Mouse (Mus musculus): ENCODE measurements around the gene Fam107b. TPM values are rescaled to one million over a fixed set of nuclear protein-coding genes. Genes with fewer than 3 reads are reported as not detected.
A peak's percentile ranks its signal among the peaks of the same experiment; 100 is the strongest.
"Not testable (repeated sequence)": the region's sequence is repeated elsewhere in the genome, so short reads cannot be mapped to it uniquely, and the experiment has no call there.

The Fam107b gene
- polyA plus RNA-seq, 1 experiment = 39.0 TPM

DNA sequence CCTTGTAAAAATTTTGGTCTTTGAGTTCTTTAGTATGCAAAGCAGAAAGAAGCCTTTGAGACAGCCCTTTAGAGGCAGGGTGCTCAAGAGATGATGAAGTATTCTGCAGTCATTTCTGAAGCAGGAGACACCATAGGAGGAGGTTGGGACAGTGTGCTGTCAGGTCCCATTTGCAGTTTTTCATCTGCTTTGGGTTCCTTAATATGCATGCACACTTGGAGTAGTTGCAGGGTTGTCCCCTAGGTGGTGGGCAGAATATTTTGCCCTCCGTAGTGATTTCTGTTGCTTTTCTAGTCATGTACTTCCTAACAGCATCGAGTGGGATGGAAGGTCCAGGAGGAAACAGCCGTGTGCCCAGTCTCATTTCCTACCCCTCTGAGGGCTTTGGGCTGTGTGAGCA is 145.1 kb downstream of the Fam107b start:
- Histone ChIP-seq H3K4me1 (ENCODE audit: control insufficient read depth, insufficient read depth, low read length) (peaks cover 37% of the 10 kb centered on the region), H3K27ac (ENCODE audit: insufficient read depth, low read depth, low read length) (no peak overlapping the region), H3K4me3 (ENCODE audit: insufficient read depth, low read length) (no peak overlapping the region)
- TF ChIP-seq CTCF (IDR thresholded peaks at IDR 0.05; ENCODE audit: low read depth, low read length) (no peak), POLR2A (IDR thresholded peaks at IDR 0.05; ENCODE audit: borderline replicate concordance, low read depth, low read length) (no peak)

DNA sequence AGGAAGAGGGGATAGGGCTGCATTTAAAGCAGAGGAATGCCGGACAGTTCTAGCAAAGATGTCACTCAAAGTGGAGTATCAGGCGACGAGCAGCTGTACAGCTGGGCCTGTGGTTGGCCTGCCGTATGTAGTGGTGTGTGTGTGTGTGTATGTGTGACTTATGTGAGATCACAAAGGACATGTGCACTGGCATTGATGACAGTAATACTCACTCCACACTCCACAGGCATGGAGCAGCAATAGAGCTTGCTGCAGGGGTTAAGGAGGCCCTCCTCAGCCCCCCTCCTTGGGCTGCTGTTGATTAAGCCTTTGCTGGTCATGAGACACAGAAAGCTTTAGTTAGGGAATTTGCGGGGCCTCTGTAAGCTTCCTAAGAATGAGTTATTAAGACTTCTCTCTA is 147.0 kb downstream of the Fam107b start:
- Histone ChIP-seq H3K4me3 (ENCODE audit: insufficient read depth, low read length) (no peak overlapping the region), H3K27ac (ENCODE audit: insufficient read depth, low read depth, low read length) (no peak overlapping the region), H3K4me1 (ENCODE audit: control insufficient read depth, insufficient read depth, low read length) (peaks cover 44% of the 10 kb centered on the region)
- TF ChIP-seq POLR2A (IDR thresholded peaks at IDR 0.05; ENCODE audit: borderline replicate concordance, low read depth, low read length) (no peak), CTCF (IDR thresholded peaks at IDR 0.05; ENCODE audit: low read depth, low read length) (no peak)

DNA sequence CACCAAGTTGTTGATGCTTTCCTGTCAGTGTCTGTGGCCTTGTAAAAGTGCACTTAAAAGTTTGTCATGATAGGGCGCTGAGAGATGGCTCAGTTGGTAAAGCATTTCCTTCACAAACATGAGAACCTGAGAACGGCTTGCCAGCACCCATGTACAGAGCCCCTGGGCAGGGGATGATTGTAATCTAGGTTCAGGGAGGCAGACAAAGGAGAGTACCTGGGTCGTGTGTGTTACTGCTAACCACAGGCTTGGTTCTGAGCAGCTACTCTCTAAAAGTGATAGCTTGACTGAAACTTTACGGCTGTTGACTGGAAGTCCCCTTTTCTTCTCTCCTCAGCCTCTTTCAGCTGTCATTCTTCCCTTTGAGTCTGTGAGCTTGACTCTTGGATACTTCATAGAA is 147.6 kb downstream of the Fam107b start:
- H3K4me3 ChIP-seq (ENCODE audit: insufficient read depth, low read length) = no peak overlapping the region
- no peak overlapping the region for H3K27ac ChIP-seq (ENCODE audit: insufficient read depth, low read depth, low read length)
- H3K4me1 ChIP-seq (ENCODE audit: control insufficient read depth, insufficient read depth, low read length) = peaks cover 39% of the 10 kb centered on the region
- TF ChIP-seq CTCF (IDR thresholded peaks at IDR 0.05; ENCODE audit: low read depth, low read length) = no peak
- TF ChIP-seq POLR2A (IDR thresholded peaks at IDR 0.05; ENCODE audit: borderline replicate concordance, low read depth, low read length) = no peak

DNA sequence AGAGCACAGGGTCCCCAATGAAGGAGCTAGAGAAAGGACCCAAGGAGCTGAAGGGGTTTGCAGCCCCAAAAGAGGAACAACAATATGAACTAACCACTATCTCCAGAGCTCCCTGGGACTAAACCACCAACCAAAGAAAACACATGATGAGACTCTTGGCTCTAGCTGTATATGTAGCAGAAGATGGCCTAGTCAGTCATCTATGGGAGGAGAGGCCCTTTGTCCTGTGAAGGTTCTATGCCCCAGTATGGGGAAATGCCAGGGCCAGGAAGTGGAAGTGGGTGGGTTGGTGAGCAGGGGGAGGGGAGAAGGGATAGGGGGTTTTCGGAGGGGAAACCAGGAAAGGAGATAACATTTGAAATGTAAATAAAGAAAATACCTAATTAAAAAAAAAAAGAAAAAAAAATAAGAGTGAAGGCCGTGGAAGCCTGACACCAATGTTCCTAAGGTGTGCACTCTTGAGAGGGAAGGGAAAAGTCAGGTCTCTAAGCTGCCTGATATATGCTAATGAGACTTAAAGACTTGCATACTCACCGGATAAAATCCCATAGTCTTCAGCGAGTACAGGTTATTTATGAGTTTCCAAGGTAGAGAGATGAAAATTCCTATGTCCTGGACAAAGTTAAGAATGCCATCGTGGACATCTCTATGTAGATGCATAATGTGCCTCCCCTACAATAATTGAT is 149.3 kb downstream of the Fam107b start:
- H3K27ac ChIP-seq (ENCODE audit: insufficient read depth, low read depth, low read length); H3K4me3 ChIP-seq (ENCODE audit: insufficient read depth, low read length): not testable (repeated sequence)
- H3K4me1 ChIP-seq (ENCODE audit: control insufficient read depth, insufficient read depth, low read length) = peaks cover 43% of the 10 kb centered on the region

DNA sequence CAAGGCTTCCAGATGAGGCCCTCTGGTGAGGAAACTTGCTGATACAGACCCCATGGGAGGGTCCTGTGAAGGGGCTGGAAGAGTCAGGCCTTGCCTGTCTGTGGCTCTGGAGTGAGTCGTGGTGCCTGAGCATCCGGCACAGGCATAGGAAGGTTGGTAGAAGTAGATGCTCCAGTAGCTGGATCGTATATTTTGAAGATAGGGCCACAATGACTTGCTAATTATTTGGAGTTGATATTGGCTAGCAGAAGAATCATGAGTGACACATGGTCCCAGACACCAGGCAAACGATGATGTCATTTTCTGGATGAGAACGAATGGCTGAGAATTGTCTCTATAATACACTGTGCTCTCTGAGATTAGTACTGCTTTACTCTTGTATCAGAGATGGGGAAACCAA is 150.8 kb downstream of the Fam107b start:
- TF ChIP-seq CTCF (IDR thresholded peaks at IDR 0.05; ENCODE audit: low read depth, low read length) (no peak), POLR2A (IDR thresholded peaks at IDR 0.05; ENCODE audit: borderline replicate concordance, low read depth, low read length) (no peak)

DNA sequence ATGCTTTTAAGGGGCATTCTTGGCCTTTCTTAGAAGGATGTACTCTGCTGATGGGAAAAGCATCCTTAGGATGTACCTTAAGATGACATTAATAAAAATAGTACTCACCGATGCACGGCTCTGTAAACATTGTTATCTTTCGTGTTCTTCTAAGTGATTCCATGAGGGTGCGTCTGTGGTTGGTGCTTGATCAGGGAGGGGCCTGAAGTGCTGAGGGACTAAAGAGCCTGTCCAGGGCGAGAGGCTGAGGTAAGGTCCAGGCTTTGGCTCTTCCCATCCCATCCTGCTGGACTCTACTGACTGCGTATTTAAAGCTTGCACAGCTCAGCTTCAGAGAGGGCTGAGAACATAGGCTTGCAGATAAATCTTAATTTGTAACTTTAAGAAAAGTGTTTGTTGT is 151.7 kb downstream of the Fam107b start:
- peaks cover 44% of the 10 kb centered on the region for H3K4me1 ChIP-seq (ENCODE audit: control insufficient read depth, insufficient read depth, low read length)
- no peak for TF ChIP-seq CTCF (IDR thresholded peaks at IDR 0.05; ENCODE audit: low read depth, low read length)
- no peak overlapping the region for H3K4me3 ChIP-seq (ENCODE audit: insufficient read depth, low read length)
- H3K27ac ChIP-seq (ENCODE audit: insufficient read depth, low read depth, low read length) = no peak overlapping the region

More for the DNA sequence above, 150.8 kb downstream of the Fam107b start:
- Histone ChIP-seq H3K4me1 (ENCODE audit: control insufficient read depth, insufficient read depth, low read length) (peaks cover 45% of the 10 kb centered on the region), H3K27ac (ENCODE audit: insufficient read depth, low read depth, low read length) (no peak overlapping the region), H3K4me3 (ENCODE audit: insufficient read depth, low read length) (no peak overlapping the region)

DNA sequence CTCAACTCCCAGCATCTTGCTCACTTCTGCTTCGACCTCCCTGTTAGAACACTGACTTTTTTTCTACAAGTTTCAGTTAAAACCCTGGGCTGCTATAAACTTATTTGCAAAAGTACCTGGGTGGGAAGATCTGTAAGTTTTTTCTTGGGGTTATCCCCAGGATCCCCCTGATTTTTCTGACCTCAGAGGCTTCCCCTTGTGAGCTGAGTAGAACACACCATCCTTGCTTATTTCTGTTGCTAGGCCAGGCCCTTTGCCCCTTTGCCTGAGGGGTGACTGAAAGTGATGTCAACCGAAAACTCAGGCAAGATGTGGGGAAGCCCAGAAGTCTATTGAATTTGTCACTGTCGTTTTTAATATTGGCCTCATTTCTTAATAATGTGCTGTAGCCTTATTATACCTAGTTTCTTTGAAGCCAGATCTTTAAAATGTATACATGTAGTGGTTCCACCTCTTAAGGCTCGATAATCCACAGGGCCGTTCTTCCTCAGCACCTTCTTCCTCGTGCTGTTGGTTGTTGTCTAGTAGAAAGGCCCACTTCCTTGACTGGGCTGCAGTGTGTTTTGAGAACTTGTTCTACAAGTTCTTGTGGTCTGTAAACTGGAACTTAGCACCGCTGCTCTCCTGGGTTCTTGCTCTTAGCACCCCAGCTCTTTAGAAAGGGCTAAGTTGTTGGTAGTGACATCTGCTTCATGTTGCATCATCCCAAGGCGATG is 153.3 kb downstream of the Fam107b start:
- Histone ChIP-seq H3K27ac (ENCODE audit: insufficient read depth, low read depth, low read length) (no peak overlapping the region), H3K4me3 (ENCODE audit: insufficient read depth, low read length) (no peak overlapping the region), H3K4me1 (ENCODE audit: control insufficient read depth, insufficient read depth, low read length) (peaks cover 54% of the 10 kb centered on the region)
- TF ChIP-seq CTCF (IDR thresholded peaks at IDR 0.05; ENCODE audit: low read depth, low read length) (no peak), POLR2A (IDR thresholded peaks at IDR 0.05; ENCODE audit: borderline replicate concordance, low read depth, low read length) (no peak)

DNA sequence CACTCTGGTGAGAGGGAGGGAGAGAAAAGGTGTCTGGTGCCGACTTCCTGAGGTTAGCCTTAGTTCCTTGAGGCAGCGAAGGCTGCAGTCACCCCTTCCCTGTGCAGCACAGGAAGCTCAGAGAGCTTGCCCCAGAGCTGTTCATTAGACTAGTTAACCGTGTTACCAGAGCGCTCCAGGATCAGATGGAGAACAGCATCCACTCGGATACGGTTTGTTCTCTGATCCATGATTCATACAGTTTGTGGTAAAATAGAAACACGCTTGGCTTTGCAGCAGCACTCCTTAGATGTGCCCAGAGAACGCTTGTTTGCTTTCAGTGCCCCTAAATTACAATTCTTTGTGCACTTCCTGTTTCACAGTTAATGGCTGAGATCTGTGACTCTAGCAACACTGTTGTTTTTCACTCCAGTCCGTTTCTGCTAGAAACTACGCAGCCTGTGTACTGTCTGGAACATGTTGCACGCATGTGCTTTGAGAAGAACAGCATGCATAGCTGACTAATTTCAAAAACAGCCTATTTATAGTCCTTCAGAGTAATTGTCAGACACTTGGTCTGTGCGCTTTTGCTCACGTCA is 156.3 kb downstream of the Fam107b start:
- peak overlapping the region; percentile 45 for H3K4me3 ChIP-seq (ENCODE audit: insufficient read depth, low read length)
- H3K4me1 ChIP-seq (ENCODE audit: control insufficient read depth, insufficient read depth, low read length) = peaks cover 37% of the 10 kb centered on the region
- TF ChIP-seq CTCF (IDR thresholded peaks at IDR 0.05; ENCODE audit: low read depth, low read length) = no peak
- TF ChIP-seq POLR2A (IDR thresholded peaks at IDR 0.05; ENCODE audit: borderline replicate concordance, low read depth, low read length) = no peak
- peak overlapping the region; percentile 89 for H3K27ac ChIP-seq (ENCODE audit: insufficient read depth, low read depth, low read length)

DNA sequence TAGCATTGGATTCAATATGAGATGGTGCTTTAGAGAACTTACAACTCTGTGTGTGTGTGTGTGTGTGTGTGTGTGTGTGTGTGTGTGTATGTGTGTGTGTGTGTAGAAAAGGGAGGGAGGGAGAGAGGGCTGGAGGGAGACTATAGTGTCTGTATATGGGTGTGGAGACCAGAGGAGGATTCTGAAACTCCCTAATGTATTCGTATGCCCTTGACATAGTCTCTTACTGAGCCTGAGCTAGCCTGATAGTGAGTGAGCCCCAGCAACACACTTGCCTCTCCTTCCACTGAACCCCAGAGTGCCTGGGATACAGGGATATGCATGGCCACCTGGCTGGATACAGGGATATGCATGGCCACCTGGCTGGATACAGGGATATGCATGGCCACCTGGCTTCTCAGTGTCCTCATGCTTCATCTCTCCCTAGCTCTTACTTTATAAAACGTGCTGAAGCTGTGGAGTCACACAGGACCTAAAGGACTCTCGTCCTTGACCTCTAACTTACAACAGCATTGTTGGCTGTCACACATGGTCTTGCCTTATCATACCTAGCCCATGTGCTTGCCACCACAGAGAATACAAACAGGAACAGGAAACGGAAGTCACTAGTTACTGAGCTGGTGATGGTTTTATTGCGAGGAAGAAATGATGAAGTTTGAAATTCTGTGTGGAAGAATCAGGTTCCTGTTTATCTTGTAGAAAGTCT is 157.1 kb downstream of the Fam107b start:
- Histone ChIP-seq H3K4me1 (ENCODE audit: control insufficient read depth, insufficient read depth, low read length) (peaks cover 37% of the 10 kb centered on the region), H3K4me3 (ENCODE audit: insufficient read depth, low read length) (no peak overlapping the region), H3K27ac (ENCODE audit: insufficient read depth, low read depth, low read length) (peak overlapping the region; percentile 89)
- TF ChIP-seq CTCF (IDR thresholded peaks at IDR 0.05; ENCODE audit: low read depth, low read length) (no peak), POLR2A (IDR thresholded peaks at IDR 0.05; ENCODE audit: borderline replicate concordance, low read depth, low read length) (no peak)

DNA sequence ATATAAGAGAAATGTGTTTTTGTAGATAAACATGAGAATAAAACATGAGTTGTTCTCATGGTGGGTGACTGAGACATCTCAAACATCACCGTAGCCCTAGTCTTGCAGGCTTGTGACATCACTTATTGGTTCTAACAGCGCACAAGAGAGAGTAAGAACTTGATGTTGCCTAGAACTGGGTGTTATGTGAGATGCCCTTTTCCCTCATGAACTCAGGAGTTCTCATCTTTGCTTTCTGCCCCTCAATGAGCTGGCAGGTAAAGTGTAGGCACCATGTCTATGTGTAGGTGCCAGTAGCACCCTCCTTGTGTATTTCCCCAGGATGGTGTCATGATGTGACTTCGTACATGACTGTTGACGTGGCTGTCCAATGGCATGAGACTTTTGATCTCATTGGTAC is 157.8 kb downstream of the Fam107b start:
- TF ChIP-seq CTCF (IDR thresholded peaks at IDR 0.05; ENCODE audit: low read depth, low read length) = no peak
- TF ChIP-seq POLR2A (IDR thresholded peaks at IDR 0.05; ENCODE audit: borderline replicate concordance, low read depth, low read length) = no peak
- 0 out of 2 replicates have a peak overlapping the region, but pooled peaks have one; percentile 2 for H3K27ac ChIP-seq (ENCODE audit: insufficient read depth, low read depth, low read length)
- peaks cover 36% of the 10 kb centered on the region for H3K4me1 ChIP-seq (ENCODE audit: control insufficient read depth, insufficient read depth, low read length)
- no peak overlapping the region for H3K4me3 ChIP-seq (ENCODE audit: insufficient read depth, low read length)

Measured in bone marrow macrophage, adult 2 months (primary cell).